Mouse (Mus musculus) hindlimb bud, embryonic 11.5 days (tissue): ENCODE data around the gene Wnk2.

Source experiments
- DNase-seq: peaks from one replicate; pipeline ENCODE4 v3.0.0-alpha.2; 2012; ENCODE audit warnings: low read depth, low spot score; ENCODE audit errors: extremely low spot score

Gene Wnk2

DNA sequence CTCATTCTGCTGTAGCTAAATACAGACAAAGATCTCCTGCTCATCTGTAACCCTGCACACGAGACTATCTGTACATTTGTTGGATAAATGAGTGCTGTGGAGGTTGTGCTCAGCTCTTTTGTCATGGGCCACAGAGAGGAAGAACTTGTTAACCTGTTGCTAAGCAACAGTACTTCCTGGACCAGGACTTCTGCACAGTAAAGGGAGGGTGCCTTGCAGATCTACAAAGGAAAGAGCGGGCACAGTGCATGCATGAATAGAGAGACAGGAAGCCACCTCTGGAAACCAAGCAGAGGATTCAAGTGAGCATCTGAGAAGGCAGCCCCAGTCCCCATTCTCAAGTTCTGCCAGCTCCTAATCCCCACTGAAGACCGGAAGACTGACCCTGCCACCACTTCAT, 152.9 kb downstream of the Wnk2 start:
- no peak for DNase-seq

DNA sequence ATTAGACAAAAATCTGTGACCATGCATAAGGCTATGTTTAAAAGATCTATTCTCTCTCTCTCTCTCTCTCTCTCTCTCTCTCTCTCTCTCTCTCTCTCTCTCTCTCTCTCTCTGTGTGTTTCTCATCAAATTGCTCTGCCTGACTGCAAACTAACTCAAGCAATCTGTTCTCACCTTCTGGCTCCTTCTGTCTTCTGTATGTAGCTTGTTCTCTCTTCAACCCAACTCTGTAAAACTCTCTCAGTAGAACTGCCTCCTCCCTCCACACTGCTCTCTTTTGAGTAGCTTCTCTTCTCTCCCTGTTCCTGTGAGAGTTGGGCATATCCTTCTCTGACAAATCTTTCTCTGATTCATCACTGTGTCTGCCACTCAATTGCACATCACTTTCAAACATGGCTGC, 154.9 kb downstream of the Wnk2 start:
- no peak for DNase-seq

DNA sequence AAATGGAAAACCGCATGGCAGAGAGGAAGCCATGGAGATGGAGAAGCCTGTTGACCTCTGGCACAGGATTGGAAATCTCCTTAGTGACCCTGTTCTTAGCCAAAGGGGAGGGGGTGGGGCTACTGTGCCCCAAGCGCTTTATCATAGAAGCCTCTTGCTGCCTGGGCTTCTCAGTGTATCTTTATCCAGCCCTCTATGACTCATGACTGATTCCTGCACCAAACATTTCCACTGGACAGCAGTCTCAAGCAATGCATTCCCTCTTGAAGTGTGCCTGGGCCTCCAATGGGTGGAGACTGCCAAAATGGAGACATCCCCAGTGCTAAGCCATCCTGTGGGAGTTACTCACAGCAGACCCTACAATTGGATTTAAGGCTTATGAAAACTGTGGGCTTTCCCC, 157.7 kb downstream of the Wnk2 start:
- DNase-seq: no peak
